ENCODE assay signal across 10 mouse cellular contexts in the genomic region with DNA sequence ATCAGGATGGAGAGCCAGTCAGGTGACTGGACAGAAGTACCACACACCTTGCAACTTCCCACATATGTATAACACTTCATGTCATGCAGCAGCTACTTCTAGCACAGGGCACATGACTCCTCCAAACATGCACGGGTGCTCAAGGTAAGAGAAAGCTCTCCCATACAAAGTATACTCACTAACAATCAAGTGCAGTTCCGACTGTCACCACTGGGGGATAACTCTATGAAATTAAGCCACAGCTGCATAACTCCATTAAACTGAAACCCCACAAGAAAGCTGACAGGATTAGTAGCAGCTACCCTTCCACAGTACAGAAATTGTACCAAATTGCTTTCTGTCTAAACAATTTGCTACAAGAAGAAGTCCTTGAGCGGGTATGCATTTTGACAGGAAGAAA.
A peak's percentile ranks its signal among the peaks of the same experiment; 100 is the strongest.
DNase-seq lines count a peak whose midpoint lies in the region; ATAC-seq and TF ChIP-seq lines count a peak whose summit lies in the region.
"Had no signal": no experiment of that assay in that cellular context is flagged by ENCODE, and none has a peak within 500 bp of the region (broad histone marks: within the 10 kb centered on the region; RNA-seq: fewer than 3 reads in every experiment).

No protein-coding gene starts in this region.

- TF ChIP-seq CTCF in liver, embryonic 14.5 days (IDR thresholded peaks at IDR 0.05; ENCODE audit: low read depth), result peak; percentile 21; the same call in 1 of the 2 replicates

- H3K4me3 ChIP-seq in liver, embryonic 14.5 days (ENCODE audit: insufficient read depth in 1 of 2, low read depth in 2 of 2, low read length in 2 of 2), result no peak overlapping the region
- H3K4me3 ChIP-seq in liver, embryonic 12.5 days, result no peak overlapping the region
- no peak overlapping the region for H3K4me3 ChIP-seq in neural tube, embryonic 15.5 days (replicated peaks)
- H3K4me3 ChIP-seq: embryonic facial prominence, embryonic 15.5 days; megakaryocyte, embryonic 14.5 days had no signal

- no peak overlapping the region for H3K9ac ChIP-seq in liver, embryonic 14.5 days (replicated peaks)
- no peak overlapping the region for H3K9ac ChIP-seq in liver, embryonic 12.5 days
- H3K9ac ChIP-seq in neural tube, embryonic 15.5 days (replicated peaks), result no peak overlapping the region
- H3K9ac ChIP-seq: embryonic facial prominence, embryonic 15.5 days had no signal

- no peak overlapping the region for H3K27ac ChIP-seq in liver, embryonic 14.5 days
- H3K27ac ChIP-seq in liver, embryonic 12.5 days, result no peak overlapping the region
- H3K27ac ChIP-seq in neural tube, embryonic 15.5 days (replicated peaks), result no peak overlapping the region
- H3K27ac ChIP-seq: embryonic facial prominence, embryonic 15.5 days had no signal

- no peaks in the 10 kb centered on the region for H3K36me3 ChIP-seq in liver, embryonic 14.5 days (replicated peaks; ENCODE audit: control insufficient read depth, insufficient read depth, low read depth)
- no peaks in the 10 kb centered on the region for H3K36me3 ChIP-seq in liver, embryonic 12.5 days
- H3K36me3 ChIP-seq in neural tube, embryonic 15.5 days, result peaks cover 7% of the 10 kb centered on the region; the same call in 1 of the 2 replicates
- H3K36me3 ChIP-seq: embryonic facial prominence, embryonic 15.5 days had no signal

- H3K9me3 ChIP-seq in liver, embryonic 14.5 days (ENCODE audit: control insufficient read depth, low read length), result no peaks in the 10 kb centered on the region
- H3K9me3 ChIP-seq in liver, embryonic 12.5 days (replicated peaks), result no peaks in the 10 kb centered on the region
- no peaks in the 10 kb centered on the region for H3K9me3 ChIP-seq in neural tube, embryonic 15.5 days (replicated peaks)
- H3K9me3 ChIP-seq: embryonic facial prominence, embryonic 15.5 days had no signal

- H3K27me3 ChIP-seq in liver, embryonic 14.5 days (ENCODE audit: control insufficient read depth, insufficient read depth, low read length), result no peaks in the 10 kb centered on the region
- H3K27me3 ChIP-seq in liver, embryonic 12.5 days (replicated peaks), result no peaks in the 10 kb centered on the region
- no peaks in the 10 kb centered on the region for H3K27me3 ChIP-seq in neural tube, embryonic 15.5 days (replicated peaks)
- H3K27me3 ChIP-seq: embryonic facial prominence, embryonic 15.5 days; megakaryocyte, embryonic 14.5 days had no signal

- H3K4me1 ChIP-seq in liver, embryonic 14.5 days (replicated peaks; ENCODE audit: control insufficient read depth in 2 of 2, insufficient read depth in 2 of 2, low read length in 1 of 2), result no peaks in the 10 kb centered on the region
- H3K4me1 ChIP-seq in liver, embryonic 12.5 days, result no peaks in the 10 kb centered on the region
- no peaks in the 10 kb centered on the region for H3K4me1 ChIP-seq in neural tube, embryonic 15.5 days
- H3K4me1 ChIP-seq: embryonic facial prominence, embryonic 15.5 days; megakaryocyte, embryonic 14.5 days had no signal

- 58% methylated on average over 3 of the region's 3 CpGs for WGBS in liver, embryonic 14.5 days (ENCODE audit: insufficient replicate concordance)
- WGBS in liver, embryonic 12.5 days (ENCODE audit: insufficient replicate concordance), result 65% methylated on average over 3 of the region's 3 CpGs
- 97% methylated on average over 3 of the region's 3 CpGs for WGBS in neural tube, embryonic 15.5 days

- H3K4me2 ChIP-seq in liver, embryonic 14.5 days (ENCODE audit: low read depth), result no peak overlapping the region
- no peak overlapping the region for H3K4me2 ChIP-seq in liver, embryonic 12.5 days
- H3K4me2 ChIP-seq in neural tube, embryonic 15.5 days, result no peak overlapping the region
- H3K4me2 ChIP-seq: embryonic facial prominence, embryonic 15.5 days had no signal

- DNase-seq in gastrocnemius, postnatal 10 days, result peak; percentile 24
- no peak for DNase-seq in gastrocnemius, adult 8-10 months (ENCODE audit: low spot score in 2 of 2)
- no peak for DNase-seq in liver, embryonic 14.5 days (ENCODE audit: low read depth in 3 of 3, low spot score in 3 of 3)
- peak; percentile 50 for DNase-seq in adipocyte (ENCODE audit: low spot score)
- peak; percentile 18 for DNase-seq in naive thymus-derived CD4-positive, alpha-beta T cell, adult 2 months (ENCODE audit: low read depth)
- DNase-seq in gastrocnemius, postnatal 36 days, result no peak

- intact Hi-C loops in gastrocnemius, postnatal 36 days (cut with DNase I), result no loop called here

- TF ChIP-seq EP300 in liver, embryonic 14.5 days (IDR thresholded peaks at IDR 0.05; ENCODE audit: low read depth), result no peak

- ATAC-seq in liver, embryonic 14.5 days (ENCODE audit: insufficient read depth), result no peak
- no peak for ATAC-seq in liver, embryonic 12.5 days
- no peak for ATAC-seq in neural tube, embryonic 15.5 days (ENCODE audit: low FRiP score)

Comparison
In these comparisons a context has a peak if more than half of its experiments do, and no peak if none do; other contexts are left out.
1. DNase-seq: peak in gastrocnemius, postnatal 10 days (single experiment), adipocyte (single experiment) and naive thymus-derived CD4-positive, alpha-beta T cell, adult 2 months (single experiment); none in gastrocnemius, adult 8-10 months (0 of 2), liver, embryonic 14.5 days (0 of 3) and gastrocnemius, postnatal 36 days (0 of 2).